Mouse (Mus musculus): Measurements from ENCODE around the gene Egln3. TPM values are rescaled to one million over a fixed set of nuclear protein-coding genes. Genes with fewer than 3 reads are reported as not detected.

Egln3 gene
- polyA plus RNA-seq (2012; rRNA removed; ENCODE audit: low replicate concordance): 4.8 and 6.0 TPM in 2 replicates

GRCm38 (mm10) chr12:54203656-54204045 is at the start of gene Egln3:
TSS of gene Egln3 (minus strand) at chr12:54203860.

All from subcutaneous adipose tissue, adult 2 months (tissue).